Mouse (Mus musculus) erythroblast, embryonic 14.5 days (primary cell): ENCODE results near the gene Tex22.

Source experiments
- GATA1 ChIP-seq: IDR thresholded peaks from 2 replicates; pipeline ENCODE4 v1.6.1; 2012; ENCODE audit warnings: low read length, inconsistent platforms, mixed read lengths
- TAL1 ChIP-seq: IDR thresholded peaks from 3 replicates; pipeline ENCODE4 v1.6.1; 2012; ENCODE audit warnings: low read length, inconsistent platforms, mixed read lengths

DNA sequence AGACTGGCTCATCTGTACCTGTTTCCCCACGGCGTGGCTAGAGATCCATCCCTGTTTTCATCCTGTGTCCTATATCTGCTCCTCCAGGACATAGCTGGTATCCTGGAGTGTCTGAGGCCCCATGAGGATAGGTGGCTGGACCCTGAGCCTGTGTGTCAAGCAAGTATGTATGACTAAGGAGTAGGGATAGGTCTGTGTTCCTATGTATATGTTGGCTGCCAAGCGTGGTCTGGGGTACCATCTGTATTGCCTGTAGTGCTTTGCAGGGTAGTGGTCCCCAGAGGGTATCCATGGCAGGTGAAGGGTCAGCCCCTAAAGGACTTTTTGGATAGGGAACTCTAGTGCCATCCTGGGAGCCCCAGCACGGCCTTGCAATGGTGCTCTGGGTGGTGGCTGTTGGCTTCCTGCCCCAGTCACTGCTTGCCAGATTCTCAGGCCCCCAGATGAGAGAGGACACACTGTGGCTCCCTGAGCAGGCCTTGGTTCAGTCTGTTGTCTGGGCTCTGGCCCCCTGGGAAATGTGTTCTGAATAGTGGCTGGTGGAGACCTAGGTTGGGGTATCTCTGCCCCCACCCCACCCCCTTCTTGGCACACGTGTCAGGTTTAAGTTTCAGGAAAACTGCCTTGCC, 26.3 kb downstream of the Tex22 start:
- TF ChIP-seq TAL1 (no peak), GATA1 (no peak)
